Mouse (Mus musculus): Measurements from ENCODE around the gene Slc25a34. TPM values are rescaled to one million over a fixed set of nuclear protein-coding genes. Genes with fewer than 3 reads are reported as not detected.

Gene Slc25a34
- polyA plus RNA-seq, 1 experiment, result 12.3 TPM

DNA sequence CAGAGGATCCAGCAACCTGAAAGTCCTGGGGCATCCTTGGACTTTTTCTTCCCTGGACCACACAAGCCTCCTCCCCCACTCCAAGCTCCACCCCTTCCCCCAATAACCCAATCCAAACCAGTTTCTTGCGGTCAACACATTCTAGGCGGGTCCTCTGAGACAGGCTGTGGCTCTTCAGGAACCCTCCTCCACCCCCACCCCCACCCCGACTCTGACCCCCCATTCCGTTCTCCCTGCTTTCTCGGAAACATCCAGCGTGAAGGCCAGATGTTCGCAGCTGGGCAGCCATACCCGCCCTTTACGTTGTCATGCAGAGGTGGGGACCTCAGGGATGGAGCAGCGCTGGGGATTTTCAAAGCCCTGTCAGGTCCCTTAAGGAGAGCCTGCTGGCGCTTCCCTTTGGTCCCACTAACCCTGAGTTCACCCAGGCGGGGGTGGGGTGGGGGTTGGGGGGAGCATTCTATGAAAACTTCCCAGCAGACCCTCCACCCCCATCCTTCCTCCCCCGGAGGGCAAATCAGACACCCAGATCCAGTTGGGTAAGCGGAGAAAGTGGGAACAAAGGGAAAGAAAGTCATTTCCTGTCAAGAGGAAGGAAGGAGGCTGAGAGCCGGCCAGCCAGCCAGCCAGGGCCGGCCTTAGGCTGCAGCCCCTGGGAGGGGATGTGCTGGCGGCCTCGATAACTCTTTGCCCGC lies 25.3 kb downstream of the Slc25a34 start:
- Histone ChIP-seq H3K4me1 (replicated peaks; ENCODE audit: control insufficient read depth, insufficient read depth, low read length) (no peaks in the 10 kb centered on the region), H3K27me3 (ENCODE audit: control insufficient read depth, insufficient read depth, low read length) (peaks cover 5% of the 10 kb centered on the region; the same call in 1 of the 2 replicates), H3K36me3 (ENCODE audit: control insufficient read depth, insufficient read depth, low read length) (no peaks in the 10 kb centered on the region), H3K27ac (ENCODE audit: control insufficient read depth, insufficient read depth, low read length) (no peak overlapping the region), H3K4me3 (ENCODE audit: control insufficient read depth, insufficient read depth, low read length) (no peak overlapping the region)
- no peak for DNase-seq
- TF ChIP-seq POLR2A (IDR thresholded peaks at IDR 0.05; ENCODE audit: control insufficient read depth, extremely low read depth, insufficient read depth, low read length, poor library complexity), result no peak
- no peak for TF ChIP-seq CTCF (IDR thresholded peaks at IDR 0.05; ENCODE audit: borderline replicate concordance, control insufficient read depth, extremely low read depth, insufficient read depth, low read length, poor library complexity)
- 17% methylated on average over 19 of the region's 19 CpGs for WGBS

DNA sequence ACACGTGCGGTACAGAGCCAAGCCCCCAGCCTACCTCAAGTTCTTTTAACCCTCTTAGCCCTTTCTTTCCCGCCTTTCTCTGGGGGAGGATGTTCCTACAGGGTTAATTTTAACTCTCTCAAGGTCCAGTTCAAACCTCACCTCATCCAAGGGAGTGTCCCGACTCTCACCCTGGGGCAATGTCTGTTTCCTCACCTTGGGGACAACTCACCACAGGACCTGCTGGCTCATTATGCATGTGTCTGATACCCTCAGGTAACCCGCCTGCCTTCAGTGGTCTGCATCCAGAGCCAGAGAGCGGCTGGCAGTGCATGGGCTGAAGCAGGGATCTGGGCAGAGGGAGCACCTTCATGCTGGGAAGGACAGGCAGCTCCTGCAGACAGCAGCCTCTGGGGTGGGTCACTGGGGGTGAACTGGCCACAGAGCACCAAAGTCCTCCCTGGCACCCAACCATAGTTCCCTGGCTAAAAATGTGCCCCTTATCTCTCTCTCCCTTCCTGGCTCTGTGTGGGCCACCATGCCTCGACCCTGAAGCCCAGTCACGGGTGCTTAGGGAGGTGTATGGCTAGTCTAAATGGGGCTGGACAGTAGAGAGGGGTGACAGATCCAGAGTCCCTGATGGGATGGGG lies 26.8 kb downstream of the Slc25a34 start:
- WGBS, result 92% methylated on average over 8 of the region's 8 CpGs
- Histone ChIP-seq H3K4me3 (ENCODE audit: control insufficient read depth, insufficient read depth, low read length) (no peak overlapping the region), H3K27me3 (ENCODE audit: control insufficient read depth, insufficient read depth, low read length) (peaks cover 5% of the 10 kb centered on the region; the same call in 1 of the 2 replicates), H3K27ac (ENCODE audit: control insufficient read depth, insufficient read depth, low read length) (no peak overlapping the region), H3K4me1 (replicated peaks; ENCODE audit: control insufficient read depth, insufficient read depth, low read length) (no peaks in the 10 kb centered on the region), H3K36me3 (ENCODE audit: control insufficient read depth, insufficient read depth, low read length) (no peaks in the 10 kb centered on the region)
- TF ChIP-seq POLR2A (IDR thresholded peaks at IDR 0.05; ENCODE audit: control insufficient read depth, extremely low read depth, insufficient read depth, low read length, poor library complexity) (no peak), CTCF (IDR thresholded peaks at IDR 0.05; ENCODE audit: borderline replicate concordance, control insufficient read depth, extremely low read depth, insufficient read depth, low read length, poor library complexity) (no peak)
- no peak for DNase-seq

DNA sequence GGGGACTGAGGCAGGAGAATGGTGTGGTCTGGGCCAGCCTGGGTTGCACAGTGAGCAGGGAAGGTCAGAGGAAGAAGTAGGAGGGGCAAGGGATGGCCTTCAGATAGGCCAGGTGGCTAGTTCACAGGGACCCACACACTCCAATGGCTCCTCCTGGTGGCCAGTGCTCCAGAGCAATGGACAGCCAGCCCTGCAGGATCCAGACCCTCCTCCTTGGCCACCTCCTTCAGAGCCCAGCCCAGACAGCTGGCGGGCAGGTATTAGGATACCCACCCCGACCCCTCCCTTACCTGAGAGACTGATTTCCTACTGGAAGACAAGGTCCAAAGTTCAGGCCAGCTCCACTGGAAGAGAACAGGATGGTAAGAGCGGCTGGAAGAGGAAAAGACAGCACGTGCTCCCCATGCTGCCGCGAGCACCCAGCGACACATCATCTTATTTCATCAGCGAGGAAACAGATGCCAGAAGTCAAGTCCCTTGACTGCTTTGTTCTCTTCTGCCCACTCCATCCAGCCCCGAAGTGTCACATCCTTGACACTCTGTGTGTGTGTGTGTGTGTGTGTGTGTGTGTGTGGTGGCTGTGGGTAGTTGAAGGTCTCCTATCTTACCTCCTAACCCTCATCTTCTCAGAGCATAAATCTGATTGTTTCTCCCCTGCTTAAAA lies 27.9 kb downstream of the Slc25a34 start:
- peaks cover 5% of the 10 kb centered on the region; the same call in 1 of the 2 replicates for H3K27me3 ChIP-seq (ENCODE audit: control insufficient read depth, insufficient read depth, low read length)
- no peak for DNase-seq
- no peaks in the 10 kb centered on the region for H3K4me1 ChIP-seq (replicated peaks; ENCODE audit: control insufficient read depth, insufficient read depth, low read length)
- TF ChIP-seq CTCF (IDR thresholded peaks at IDR 0.05; ENCODE audit: borderline replicate concordance, control insufficient read depth, extremely low read depth, insufficient read depth, low read length, poor library complexity) (no peak), POLR2A (IDR thresholded peaks at IDR 0.05; ENCODE audit: control insufficient read depth, extremely low read depth, insufficient read depth, low read length, poor library complexity) (no peak)
- H3K36me3 ChIP-seq (ENCODE audit: control insufficient read depth, insufficient read depth, low read length), result no peaks in the 10 kb centered on the region
- no peak overlapping the region for H3K27ac ChIP-seq (ENCODE audit: control insufficient read depth, insufficient read depth, low read length)
- whole genome bisulfite sequencing, result 84% methylated on average over 9 of the region's 9 CpGs
- H3K4me3 ChIP-seq (ENCODE audit: control insufficient read depth, insufficient read depth, low read length), result no peak overlapping the region

DNA sequence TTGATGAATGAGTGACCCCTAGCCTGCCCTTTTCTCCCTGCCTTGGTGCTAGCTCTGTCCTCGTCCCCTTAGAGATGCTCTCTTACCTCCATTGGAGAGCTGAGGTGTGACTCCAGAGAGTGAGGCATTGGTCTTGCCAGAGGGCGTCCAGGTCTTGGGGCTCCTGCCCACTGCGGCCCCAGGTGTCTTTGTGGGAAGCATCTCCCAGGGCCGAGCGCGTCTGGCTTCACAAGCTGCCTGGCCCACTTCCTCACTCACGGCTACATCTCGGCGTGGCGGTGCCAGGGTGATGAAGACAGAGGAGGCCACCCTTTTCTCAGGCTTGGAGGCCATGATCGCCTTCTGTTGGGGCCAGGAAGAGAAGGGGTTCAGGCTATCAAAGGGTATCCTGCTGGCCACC lies 28.5 kb downstream of the Slc25a34 start:
- Histone ChIP-seq H3K27me3 (ENCODE audit: control insufficient read depth, insufficient read depth, low read length) (peaks cover 5% of the 10 kb centered on the region; the same call in 1 of the 2 replicates), H3K36me3 (ENCODE audit: control insufficient read depth, insufficient read depth, low read length) (no peaks in the 10 kb centered on the region), H3K27ac (ENCODE audit: control insufficient read depth, insufficient read depth, low read length) (no peak overlapping the region), H3K4me1 (replicated peaks; ENCODE audit: control insufficient read depth, insufficient read depth, low read length) (no peaks in the 10 kb centered on the region), H3K4me3 (ENCODE audit: control insufficient read depth, insufficient read depth, low read length) (no peak overlapping the region)
- 84% methylated on average over 11 of the region's 11 CpGs for WGBS
- no peak for TF ChIP-seq CTCF (IDR thresholded peaks at IDR 0.05; ENCODE audit: borderline replicate concordance, control insufficient read depth, extremely low read depth, insufficient read depth, low read length, poor library complexity)
- TF ChIP-seq POLR2A (IDR thresholded peaks at IDR 0.05; ENCODE audit: control insufficient read depth, extremely low read depth, insufficient read depth, low read length, poor library complexity), result no peak
- DNase-seq, result no peak

DNA sequence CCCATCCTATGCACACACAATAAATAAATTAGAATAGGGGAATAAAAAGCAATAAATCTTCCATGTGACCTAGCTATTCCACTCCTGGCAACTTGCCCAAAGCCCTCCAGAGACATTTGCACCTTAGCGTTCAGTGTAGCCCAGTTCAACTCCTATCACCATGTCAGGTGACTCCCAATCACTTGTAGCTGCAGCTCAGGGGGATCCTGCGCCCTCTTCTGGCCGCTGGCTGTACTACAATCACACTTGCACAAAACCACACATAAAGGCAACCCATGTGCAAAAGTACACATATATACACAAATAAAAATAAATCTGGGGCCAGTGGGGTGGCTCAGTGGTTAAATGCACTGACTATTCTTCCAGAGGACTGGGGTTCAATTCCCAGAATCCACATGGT lies 32.1 kb downstream of the Slc25a34 start:
- WGBS, result 34% methylated on average over 3 of the region's 3 CpGs
- TF ChIP-seq POLR2A (IDR thresholded peaks at IDR 0.05; ENCODE audit: control insufficient read depth, extremely low read depth, insufficient read depth, low read length, poor library complexity) (no peak), CTCF (IDR thresholded peaks at IDR 0.05; ENCODE audit: borderline replicate concordance, control insufficient read depth, extremely low read depth, insufficient read depth, low read length, poor library complexity) (peak; percentile 67; the same call in 1 of the 2 replicates)
- Histone ChIP-seq H3K36me3 (ENCODE audit: control insufficient read depth, insufficient read depth, low read length) (no peaks in the 10 kb centered on the region), H3K27me3 (ENCODE audit: control insufficient read depth, insufficient read depth, low read length) (no peaks in the 10 kb centered on the region), H3K4me3 (ENCODE audit: control insufficient read depth, insufficient read depth, low read length) (no peak overlapping the region), H3K27ac (ENCODE audit: control insufficient read depth, insufficient read depth, low read length) (no peak overlapping the region), H3K4me1 (replicated peaks; ENCODE audit: control insufficient read depth, insufficient read depth, low read length) (no peaks in the 10 kb centered on the region)
- DNase-seq, result peak; percentile 39

DNA sequence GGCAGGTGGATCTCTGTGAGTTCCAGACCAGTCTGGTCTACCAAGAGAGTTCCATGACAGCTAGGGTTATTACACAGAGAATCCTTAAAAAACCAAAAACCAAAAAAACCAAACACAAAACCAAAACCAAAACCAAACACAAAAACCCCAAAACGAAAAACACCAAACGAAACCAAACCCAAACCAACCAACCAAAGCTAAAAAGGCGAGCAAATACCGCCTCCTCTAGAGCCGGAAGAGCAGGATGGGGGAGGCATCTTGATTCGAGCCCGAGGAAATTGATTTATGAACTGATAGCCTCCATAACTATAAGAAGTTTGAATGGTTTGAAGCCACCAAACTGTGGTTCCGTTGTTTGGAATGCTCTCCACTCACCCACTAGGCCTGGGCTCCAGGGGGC lies 39.7 kb downstream of the Slc25a34 start:
- H3K4me1 ChIP-seq (replicated peaks; ENCODE audit: control insufficient read depth, insufficient read depth, low read length), result no peaks in the 10 kb centered on the region
- no peak overlapping the region for H3K4me3 ChIP-seq (ENCODE audit: control insufficient read depth, insufficient read depth, low read length)
- H3K36me3 ChIP-seq (ENCODE audit: control insufficient read depth, insufficient read depth, low read length), result no peaks in the 10 kb centered on the region
- H3K27ac ChIP-seq (ENCODE audit: control insufficient read depth, insufficient read depth, low read length), result no peak overlapping the region
- no peak for DNase-seq
- WGBS, result 71% methylated on average over 8 of the region's 8 CpGs
- TF ChIP-seq CTCF (IDR thresholded peaks at IDR 0.05; ENCODE audit: borderline replicate concordance, control insufficient read depth, extremely low read depth, insufficient read depth, low read length, poor library complexity) (no peak), POLR2A (IDR thresholded peaks at IDR 0.05; ENCODE audit: control insufficient read depth, extremely low read depth, insufficient read depth, low read length, poor library complexity) (no peak)
- no peaks in the 10 kb centered on the region for H3K27me3 ChIP-seq (ENCODE audit: control insufficient read depth, insufficient read depth, low read length)
